Mouse (Mus musculus): ENCODE results near the gene Pan2. TPM values are rescaled to one million over a fixed set of nuclear protein-coding genes. Genes with fewer than 3 reads are reported as not detected.

Pan2 gene
- total RNA-seq, 2 experiments from 2014 or later = 14.0 to 16.7 TPM

DNA sequence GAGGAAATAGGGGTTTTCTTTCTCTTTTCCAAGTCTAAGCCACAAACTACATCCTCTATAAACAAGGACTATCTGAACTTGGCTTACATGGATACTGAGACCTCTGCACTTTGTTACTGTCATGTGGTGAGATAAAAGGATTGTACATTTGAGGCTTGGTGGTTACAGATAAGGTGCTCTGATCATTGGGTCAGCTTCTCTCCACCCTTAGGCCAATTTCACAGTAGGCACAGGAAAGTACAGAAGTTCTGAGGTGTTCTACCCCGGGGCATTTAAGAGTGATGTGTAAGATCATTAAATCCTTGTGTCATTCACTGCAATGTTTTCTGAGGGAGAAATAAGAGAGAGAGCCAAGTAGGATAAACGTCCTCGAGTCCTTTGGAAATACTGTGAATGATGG is 33.5 kb downstream of the Pan2 start:
- no peak for DNase-seq

DNA sequence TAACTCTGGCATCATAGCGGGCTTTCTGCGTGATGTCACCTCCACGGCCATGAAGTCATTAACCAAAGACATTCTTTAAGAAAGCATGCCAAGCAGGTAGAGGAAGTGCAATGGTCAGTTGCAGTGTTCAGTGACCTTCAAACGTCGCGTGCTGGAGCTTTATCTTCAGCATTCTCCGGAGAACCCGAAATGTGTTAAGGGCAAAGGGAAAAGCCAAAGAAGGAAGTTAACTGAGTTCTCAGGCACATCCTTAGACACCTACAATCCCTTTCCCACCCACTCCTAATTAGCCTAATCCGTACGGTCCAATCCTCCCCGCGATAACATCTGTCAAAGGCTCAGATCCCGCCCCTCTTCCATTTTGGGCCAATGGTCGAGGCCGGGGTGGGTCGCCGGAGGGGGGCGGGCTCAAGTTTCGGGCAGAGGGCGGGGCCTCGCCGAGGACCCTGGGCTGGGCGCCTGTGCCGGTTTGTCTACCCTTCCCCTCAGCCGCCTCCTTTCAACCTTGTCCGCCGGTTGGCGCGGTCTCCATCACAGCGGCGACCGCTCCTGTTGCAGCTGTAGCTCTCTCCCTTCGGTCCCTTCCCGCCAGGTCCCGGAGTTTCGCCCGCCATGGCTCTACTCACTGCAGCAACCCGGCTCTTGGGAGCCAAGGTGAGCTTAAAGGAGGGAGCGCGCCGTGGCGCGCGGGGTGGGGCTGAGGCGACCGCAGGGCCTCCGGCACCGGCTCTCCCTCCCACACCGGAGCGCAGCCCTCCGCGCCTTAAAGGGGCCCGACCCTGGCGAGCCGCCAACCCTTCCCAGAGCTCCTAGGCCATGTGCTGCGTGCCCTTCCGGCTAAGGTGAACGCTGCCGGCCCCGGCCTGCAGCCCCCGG is 34.4 kb downstream of the Pan2 start, which contains the start of gene Cs:
Cs (plus strand) TSS at position 429 of the 876 bp plus-strand sequence.
- DNase-seq = peak; percentile 94 to 95

DNA sequence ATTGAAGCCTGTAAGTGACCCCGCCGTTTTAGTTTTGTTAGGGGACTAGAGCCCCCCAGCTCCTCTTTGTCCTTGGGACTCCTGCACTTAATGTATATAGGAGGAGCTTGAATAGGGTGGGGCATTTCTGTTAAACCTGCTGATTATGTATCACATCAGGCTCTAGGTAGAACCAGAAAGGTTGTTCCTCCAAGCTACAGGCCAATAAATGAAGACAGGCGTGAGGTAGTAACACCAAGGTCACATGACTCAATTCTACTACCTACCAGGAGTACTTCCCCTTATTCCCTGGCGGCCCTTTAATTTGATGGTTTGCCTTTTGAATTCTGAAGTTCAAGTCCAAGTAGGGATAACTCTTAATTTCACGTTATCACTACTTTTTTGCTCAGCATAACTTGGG is 35.3 kb downstream of the Pan2 start:
- DNase-seq = no peak

DNA sequence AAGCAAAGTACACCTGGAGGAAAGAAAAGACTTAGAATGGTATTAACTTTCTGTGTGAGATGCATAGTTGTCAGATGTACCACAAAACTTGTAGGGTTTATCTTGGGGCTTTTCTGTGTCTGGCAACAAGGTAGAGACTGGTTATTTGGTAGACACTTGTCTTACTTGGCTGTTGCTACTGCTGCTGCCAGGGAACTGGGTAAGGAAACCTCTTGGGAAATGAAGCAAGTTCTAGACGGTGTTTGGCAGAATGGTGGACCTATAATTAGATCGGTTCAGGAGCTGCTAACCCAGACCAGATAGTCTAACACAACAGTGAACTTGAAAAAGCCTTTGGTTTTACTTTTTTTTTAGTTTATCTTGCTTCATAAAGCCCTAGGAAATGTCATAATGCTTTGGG is 35.8 kb downstream of the Pan2 start:
- no peak for DNase-seq

DNA sequence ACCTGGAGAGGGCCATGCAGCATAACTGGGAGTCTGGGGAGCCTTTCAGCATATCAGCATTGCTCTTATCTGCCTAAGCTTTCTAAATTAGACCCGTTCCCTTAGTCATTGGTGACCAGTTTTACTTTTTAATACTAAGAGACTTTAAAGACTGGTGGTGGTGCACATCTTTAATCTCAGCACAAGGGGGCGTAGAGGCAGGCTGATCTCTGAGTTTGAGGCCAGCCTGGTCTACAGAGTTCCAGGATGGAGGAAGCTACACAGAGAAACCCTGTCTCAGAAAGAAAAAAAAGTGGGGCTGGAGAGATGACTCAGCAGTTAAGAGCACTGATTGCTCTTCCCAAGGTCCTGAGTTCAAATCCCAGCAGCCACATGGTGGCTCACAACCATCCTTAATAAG is 37.1 kb downstream of the Pan2 start:
- DNase-seq = no peak

DNA sequence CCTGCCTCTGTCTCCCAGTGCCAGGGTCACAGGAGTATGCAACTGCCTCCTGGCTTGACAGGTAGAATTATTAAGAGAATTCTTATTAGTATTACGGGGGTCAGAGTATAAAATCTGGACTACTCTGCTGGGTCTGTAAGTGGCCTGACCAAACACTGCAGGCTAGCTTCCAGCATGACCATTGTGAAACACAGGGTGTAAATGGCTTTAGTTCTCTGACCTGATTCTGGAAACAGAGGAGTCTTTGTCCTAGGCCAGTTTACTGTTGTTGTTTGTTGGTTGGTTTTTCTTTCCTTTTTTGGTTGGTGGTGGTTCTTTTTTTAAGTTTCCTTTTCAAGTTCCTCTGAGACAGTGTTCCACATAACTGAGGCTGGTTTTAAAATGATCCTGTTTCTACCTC is 40.3 kb downstream of the Pan2 start:
- no peak for DNase-seq

DNA sequence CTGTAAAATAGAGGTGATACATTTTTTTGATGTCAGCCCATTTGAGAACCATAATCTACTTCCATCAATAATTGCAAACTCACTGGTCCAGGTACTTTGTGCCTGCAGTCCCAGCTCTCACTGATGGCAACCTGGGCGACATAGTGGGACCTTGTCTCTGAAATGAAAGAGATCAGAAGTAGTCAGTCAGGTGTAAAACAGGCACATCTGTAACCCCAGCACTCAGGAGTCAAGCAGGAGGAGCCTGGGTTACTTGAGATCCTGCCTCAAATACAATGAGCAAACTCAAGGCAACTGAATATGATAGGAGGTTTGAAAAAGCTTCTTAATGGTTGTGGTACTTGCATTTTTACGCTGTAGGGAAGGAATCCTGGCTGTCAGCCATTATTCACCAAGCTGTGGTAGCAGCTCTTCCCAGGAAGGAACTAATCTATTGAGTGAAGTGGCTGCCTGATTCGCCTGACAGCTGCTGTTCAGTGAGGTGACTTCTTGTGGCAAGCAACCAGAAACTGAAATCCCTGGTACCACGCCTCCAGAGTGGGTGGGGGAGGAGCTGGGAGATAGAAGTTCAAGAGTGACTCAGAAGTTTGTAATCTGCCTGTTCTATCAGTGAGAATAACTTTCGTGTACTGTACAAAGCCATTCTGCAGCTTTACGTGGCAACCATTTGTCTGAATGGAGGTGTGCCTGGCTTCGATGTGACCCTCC is 41.6 kb downstream of the Pan2 start:
- DNase-seq = peak; percentile 62 to 66

DNA sequence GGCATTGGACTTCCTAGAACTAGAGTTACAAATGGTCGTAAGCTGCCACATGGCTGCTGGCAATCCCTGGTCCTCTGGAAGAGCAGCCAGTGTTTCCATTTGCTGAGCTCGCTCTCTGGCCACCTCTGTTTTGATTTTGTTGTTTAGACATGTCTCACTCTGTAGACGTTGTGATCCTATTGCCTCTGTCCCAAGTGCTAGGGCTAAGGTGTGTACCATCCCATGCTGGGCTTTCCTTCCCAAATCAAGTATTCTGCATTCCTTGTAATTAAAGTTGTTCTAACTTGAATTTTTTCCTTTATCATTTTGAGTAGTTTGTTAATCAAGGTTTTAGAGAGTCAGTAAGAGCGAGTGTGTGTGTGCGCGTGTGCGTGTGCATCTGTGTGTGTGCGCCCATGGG is 44.4 kb downstream of the Pan2 start:
- no peak for DNase-seq

DNA sequence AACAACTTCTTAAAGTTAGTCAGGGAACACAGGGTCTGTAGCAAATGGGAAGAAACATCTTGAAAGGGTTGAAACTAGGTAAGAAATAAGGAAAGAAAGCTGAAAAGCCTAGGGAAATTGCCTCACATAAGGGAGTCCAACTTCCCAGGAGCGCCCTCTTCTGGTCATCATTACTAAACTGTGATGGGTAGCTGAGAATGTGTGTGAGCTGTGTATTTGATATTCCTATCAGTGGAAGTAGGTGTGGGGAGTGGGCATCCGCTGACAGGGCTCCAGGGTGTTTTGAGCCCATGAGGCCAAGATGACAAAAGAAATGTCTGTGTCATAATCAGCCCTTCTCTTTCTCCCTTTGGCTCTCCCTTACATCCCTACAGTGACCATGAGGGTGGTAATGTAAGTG is 55.7 kb downstream of the Pan2 start:
- DNase-seq = no peak

DNA sequence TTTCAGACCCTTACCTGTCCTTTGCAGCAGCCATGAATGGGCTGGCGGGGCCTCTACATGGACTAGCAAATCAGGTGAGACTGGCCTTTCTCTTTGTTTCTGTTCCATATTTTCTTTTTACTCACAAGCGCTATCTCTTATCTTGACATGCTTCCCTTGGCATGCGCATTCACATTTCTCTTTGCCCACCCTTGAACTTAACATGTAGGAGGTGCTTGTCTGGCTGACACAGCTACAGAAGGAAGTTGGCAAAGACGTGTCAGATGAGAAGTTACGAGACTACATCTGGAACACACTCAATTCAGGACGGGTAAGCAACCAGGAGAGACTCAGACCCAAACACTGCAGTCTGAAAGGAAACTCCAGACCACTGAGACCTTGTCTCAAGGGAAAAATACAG is 56.1 kb downstream of the Pan2 start:
- no peak for DNase-seq

DNA sequence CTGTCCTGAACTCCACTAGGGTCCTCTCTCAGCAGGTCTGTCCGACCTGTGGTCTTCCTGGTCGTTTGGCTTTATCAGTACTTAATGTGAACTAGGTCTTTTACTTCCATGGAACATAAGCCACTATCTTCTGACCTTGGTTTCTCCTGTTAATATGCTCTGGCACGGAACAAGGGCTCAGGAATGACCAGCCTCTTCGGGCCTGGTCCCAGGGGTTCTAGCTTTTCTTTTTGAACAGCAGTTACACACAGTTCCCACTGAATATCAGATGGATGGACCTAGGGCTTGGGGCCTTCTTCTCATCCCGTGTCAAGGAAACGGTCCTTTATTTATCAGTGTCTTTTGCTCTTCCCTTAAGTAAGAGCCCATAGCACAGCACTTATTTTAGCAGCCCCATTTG is 58.7 kb downstream of the Pan2 start:
- no peak for DNase-seq

DNA sequence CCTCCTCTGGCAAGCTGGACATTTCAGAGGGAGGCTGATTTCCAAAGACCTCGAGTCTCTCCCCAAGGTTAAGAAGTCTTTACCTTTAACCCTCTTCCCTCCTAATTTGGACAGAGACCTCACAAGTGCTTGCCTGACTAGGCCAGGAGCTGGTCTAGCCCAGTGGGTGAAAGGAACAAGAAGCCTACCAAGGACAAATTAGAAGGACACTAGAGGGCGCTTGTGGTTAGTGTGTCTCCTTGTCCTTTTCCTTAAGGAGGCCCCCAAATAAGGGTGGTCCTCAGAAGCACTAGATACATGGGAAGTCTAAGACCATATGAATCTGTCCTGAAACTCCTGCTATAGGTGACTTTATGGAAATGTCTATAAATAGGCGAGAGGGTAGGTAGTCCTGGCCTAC is 59.4 kb downstream of the Pan2 start:
- DNase-seq = no peak

DNA sequence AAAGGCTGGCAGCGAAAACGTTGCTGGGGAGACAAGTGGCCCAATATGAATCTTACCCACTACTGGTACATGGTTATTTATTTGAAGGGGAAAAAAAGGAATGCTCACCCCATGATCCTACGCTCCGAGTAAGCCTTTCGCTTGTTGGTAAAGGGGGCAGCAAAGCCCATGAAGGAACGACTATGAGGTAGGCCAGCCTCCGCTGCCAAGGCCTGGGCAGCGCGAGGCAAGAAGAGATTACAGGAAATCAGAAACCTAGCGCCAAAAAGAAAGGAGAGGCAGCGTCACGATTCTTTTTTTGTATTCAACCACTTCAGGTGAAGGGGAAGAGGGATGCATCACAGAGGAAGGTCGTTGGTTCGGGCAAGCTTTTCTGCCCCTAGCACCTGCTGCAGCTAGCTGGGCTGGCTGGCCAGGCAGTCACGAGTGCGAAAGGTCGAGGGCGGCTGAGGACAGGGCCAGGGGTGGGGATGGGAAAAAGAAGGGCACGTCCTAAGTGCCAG is 64.8 kb downstream of the Pan2 start:
- no peak for DNase-seq

DNA sequence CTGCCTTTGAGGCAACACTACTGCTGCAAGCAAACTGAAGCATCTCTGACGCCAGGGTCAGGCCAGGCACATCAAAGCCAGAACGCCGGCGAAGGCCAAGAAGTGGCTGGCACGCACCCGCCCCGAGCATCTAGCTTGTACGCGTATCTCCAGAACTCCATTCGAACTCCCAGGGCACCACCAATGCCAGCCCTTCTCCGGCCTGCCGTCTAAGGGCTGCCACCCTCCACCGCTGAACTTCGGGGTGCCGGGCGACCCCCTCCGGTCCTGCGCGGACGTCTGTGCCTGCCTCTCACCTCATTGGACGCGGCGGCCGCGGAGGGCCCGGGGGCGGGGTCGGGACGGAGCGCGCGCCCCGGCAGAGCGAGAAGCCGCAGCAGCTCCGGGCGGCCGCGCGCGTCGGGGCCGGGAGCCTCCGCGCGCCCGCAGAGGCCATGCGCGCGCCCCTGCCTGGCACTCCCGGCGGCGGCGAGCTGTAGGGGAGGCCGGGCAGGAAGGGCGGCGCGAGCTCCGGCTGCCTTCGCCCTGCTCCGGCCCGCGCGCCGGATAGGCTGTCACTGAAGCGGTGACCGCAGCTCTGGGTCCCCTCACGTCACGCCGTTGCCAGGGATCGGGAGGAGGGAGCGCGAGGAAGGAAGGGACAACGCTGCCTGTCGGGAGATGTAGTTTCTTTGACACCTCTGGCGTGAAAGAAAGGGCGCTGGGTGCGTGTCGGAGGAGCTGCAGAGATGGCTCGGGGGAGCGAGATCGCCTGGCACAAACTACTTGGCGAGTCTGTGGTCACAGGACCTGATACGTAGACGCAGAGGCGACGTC is 65.5 kb downstream of the Pan2 start, which contains the start of gene Coq10a:
Coq10a (minus strand) TSS at position 596 of the 816 bp plus-strand sequence.
- peak; percentile 91 to 93 for DNase-seq

DNA sequence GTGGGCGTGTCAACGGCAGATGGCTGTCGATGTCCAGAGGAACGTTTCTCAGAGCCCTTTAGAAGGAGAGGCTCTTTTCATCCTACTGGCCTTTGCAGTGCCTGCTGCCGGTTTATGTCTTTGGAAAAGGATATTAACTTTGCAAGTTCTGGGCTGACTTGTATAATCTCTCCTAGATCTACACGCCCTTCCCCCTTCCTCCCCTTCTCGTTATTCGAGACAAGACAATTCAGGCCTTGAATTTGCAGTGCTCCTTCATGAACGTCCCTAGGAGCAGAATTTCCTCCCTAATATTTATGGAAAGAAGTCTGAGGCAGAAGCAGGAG is 66.0 kb downstream of the Pan2 start:
- DNase-seq = no peak

DNA sequence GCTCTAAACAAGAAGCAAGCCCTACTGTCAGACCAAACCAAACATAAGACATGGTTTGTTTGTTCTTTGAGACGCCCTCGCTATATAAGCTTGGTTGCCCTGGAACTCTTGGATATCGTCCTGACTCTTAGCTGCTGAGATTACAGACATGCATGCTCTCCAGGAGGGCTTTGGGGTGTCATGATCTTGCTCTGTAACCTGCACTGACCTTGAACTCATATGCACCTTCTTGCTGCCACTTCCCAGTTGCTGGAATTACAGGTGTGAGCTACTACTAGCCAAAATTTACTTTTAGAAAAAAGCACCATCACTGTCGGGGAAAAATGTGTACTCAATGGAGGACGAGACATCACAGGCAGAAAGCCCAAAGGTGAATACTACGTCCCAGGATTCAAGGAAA is 66.5 kb downstream of the Pan2 start:
- no peak for DNase-seq

DNA sequence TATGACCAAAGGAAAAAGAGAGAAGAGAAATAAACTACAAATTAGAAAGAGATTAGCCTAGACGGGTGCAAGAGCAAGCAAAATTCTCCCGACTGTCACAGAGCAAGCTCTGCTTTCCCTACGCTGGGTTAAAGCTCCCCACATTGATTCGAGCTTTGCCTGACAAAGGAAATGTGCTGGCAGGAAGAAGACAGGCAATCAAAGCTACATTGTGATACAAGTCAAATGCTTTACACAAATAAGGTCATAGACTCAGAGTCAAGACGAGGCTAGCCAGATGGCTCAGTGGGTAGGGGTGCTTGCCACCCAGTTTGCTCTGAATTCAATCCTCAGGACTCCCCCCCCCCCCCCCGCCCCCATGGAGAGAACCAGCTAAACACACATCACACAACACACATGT is 66.9 kb downstream of the Pan2 start:
- no peak for DNase-seq

DNA sequence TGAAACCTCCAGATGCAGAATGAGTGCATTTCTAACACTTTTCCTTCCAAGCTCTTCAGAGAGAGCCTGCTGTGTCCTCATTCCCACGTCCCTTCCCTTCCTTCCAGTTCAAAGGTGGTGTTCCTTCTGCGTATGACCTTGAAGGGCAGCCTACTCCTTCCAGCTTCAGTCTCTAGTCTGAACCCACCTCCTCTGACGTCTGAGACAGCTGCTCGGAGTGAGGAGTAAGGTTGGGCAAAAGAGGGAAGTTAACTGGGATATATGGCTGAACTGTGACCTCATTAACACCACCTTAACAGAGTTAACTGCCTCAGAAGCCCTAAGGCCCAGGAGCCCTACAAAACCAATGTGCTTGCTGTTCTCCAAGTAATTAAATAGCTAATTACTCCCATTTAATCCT is 67.5 kb downstream of the Pan2 start:
- DNase-seq = no peak
